Mouse (Mus musculus): ENCODE results near the gene Sh3rf3.

- no peak for TF ChIP-seq POLR2A (IDR thresholded peaks at IDR 0.05; ENCODE audit: control insufficient read depth, extremely low read depth, insufficient read depth, low read length, poor library complexity)
- no peak for TF ChIP-seq CTCF (IDR thresholded peaks at IDR 0.05; ENCODE audit: borderline replicate concordance, control insufficient read depth, extremely low read depth, insufficient read depth, low read length, poor library complexity)
These were observed 237.3 kb downstream of the Sh3rf3 start for GRCm38 (mm10) chr10:59050434-59050833.
